Mouse (Mus musculus) kidney, adult 2 months (tissue): ENCODE data around the gene 4931414P19Rik.

Experiments used
- CTCF ChIP-seq: fragments of 200-500 bp; conservative IDR thresholded peaks from 2 replicates; pipeline ENCODE4 v1.5.1; 2011; ENCODE audit warnings: low read depth, mild to moderate bottlenecking, control low read depth, low read length, moderate library complexity, mixed read lengths; ENCODE audit not compliant: insufficient read depth, insufficient read length
- POLR2A ChIP-seq: fragments of 200-500 bp; IDR thresholded peaks from one replicate; pipeline ENCODE4 v1.6.1; 2011; ENCODE audit warnings: low read depth, low read length, control low read depth

GRCm38 (mm10) chr14:54592319-54592934, 13.4 kb downstream of the 4931414P19Rik start:
- TF ChIP-seq CTCF (no peak), POLR2A (no peak)
